Mouse (Mus musculus): ENCODE measurements around the gene Spag7. TPM values are rescaled to one million over a fixed set of nuclear protein-coding genes. Genes with fewer than 3 reads are reported as not detected.

The Spag7 gene
- polyA plus RNA-seq, 2 experiments, result 27.4 to 42.0 TPM

- Histone ChIP-seq H3K9ac (replicated peaks) (peak overlapping the region; percentile 81), H3K4me2 (ENCODE audit: low read depth) (peak overlapping the region; percentile 91), H3K4me3 (ENCODE audit: insufficient read depth in 1 of 2, low read depth in 2 of 2, low read length in 2 of 2) (peak overlapping the region; percentile 79 to 93), H3K27me3 (ENCODE audit: control insufficient read depth, insufficient read depth, low read length) (no peaks in the 10 kb centered on the region), H3K36me3 (replicated peaks; ENCODE audit: control insufficient read depth, insufficient read depth, low read depth) (peaks cover 6% of the 10 kb centered on the region), H3K4me1 (replicated peaks; ENCODE audit: control insufficient read depth in 2 of 2, insufficient read depth in 2 of 2, low read length in 1 of 2) (peaks cover 9 to 12% of the 10 kb centered on the region in 2 experiments), H3K27ac (peak overlapping the region; percentile 74), H3K9me3 (ENCODE audit: control insufficient read depth, low read length) (no peaks in the 10 kb centered on the region)
- 1% methylated on average over 31 of the region's 31 CpGs for WGBS (ENCODE audit: insufficient replicate concordance)
- TF ChIP-seq EP300 (IDR thresholded peaks at IDR 0.05; ENCODE audit: low read depth), result no peak
- peak; percentile 63 for TF ChIP-seq CTCF (IDR thresholded peaks at IDR 0.05; ENCODE audit: low read depth)
- DNase-seq (ENCODE audit: low read depth in 3 of 3, low spot score in 3 of 3) (peak; percentile 59 to 66 (median 63)), ATAC-seq (ENCODE audit: insufficient read depth) (no peak)
These were observed 548 bp upstream of the Spag7 start for GRCm38 (mm10) chr11:70669582-70670345.

- WGBS (ENCODE audit: insufficient replicate concordance), result under 1% methylated on average over 15 of the region's 15 CpGs
- Histone ChIP-seq H3K36me3 (replicated peaks; ENCODE audit: control insufficient read depth, insufficient read depth, low read depth) (peaks cover 12% of the 10 kb centered on the region), H3K27ac (peak overlapping the region; percentile 89), H3K4me2 (ENCODE audit: low read depth) (peak overlapping the region; percentile 91), H3K9me3 (ENCODE audit: control insufficient read depth, low read length) (no peaks in the 10 kb centered on the region), H3K27me3 (ENCODE audit: control insufficient read depth, insufficient read depth, low read length) (no peaks in the 10 kb centered on the region), H3K4me3 (ENCODE audit: insufficient read depth in 1 of 2, low read depth in 2 of 2, low read length in 2 of 2) (peak overlapping the region; percentile 79 to 93), H3K4me1 (replicated peaks; ENCODE audit: control insufficient read depth in 2 of 2, insufficient read depth in 2 of 2, low read length in 1 of 2) (peaks cover 9 to 12% of the 10 kb centered on the region in 2 experiments), H3K9ac (replicated peaks) (peak overlapping the region; percentile 81)
- ATAC-seq (ENCODE audit: insufficient read depth) (peak; percentile 67), DNase-seq (ENCODE audit: low read depth in 3 of 3, low spot score in 3 of 3) (no peak)
- TF ChIP-seq EP300 (IDR thresholded peaks at IDR 0.05; ENCODE audit: low read depth) (no peak), CTCF (IDR thresholded peaks at IDR 0.05; ENCODE audit: low read depth) (no peak)
These were observed 863 bp downstream of the Spag7 start for GRCm38 (mm10) chr11:70668335-70668770.

GRCm38 (mm10) chr11:70667271-70668150 lies 1.7 kb downstream of the Spag7 start:
- ATAC-seq (ENCODE audit: insufficient read depth) (no peak), DNase-seq (ENCODE audit: low read depth in 3 of 3, low spot score in 3 of 3) (no peak)
- Histone ChIP-seq H3K4me2 (ENCODE audit: low read depth) (peak overlapping the region; percentile 91), H3K4me1 (replicated peaks; ENCODE audit: control insufficient read depth in 2 of 2, insufficient read depth in 2 of 2, low read length in 1 of 2) (peaks cover 9 to 12% of the 10 kb centered on the region in 2 experiments), H3K4me3 (ENCODE audit: insufficient read depth in 1 of 2, low read depth in 2 of 2, low read length in 2 of 2) (peak overlapping the region; percentile 79 to 93), H3K36me3 (replicated peaks; ENCODE audit: control insufficient read depth, insufficient read depth, low read depth) (peaks cover 17% of the 10 kb centered on the region), H3K9me3 (ENCODE audit: control insufficient read depth, low read length) (no peaks in the 10 kb centered on the region), H3K9ac (replicated peaks) (peak overlapping the region; percentile 81), H3K27me3 (ENCODE audit: control insufficient read depth, insufficient read depth, low read length) (no peaks in the 10 kb centered on the region), H3K27ac (peak overlapping the region; percentile 89)
- TF ChIP-seq EP300 (IDR thresholded peaks at IDR 0.05; ENCODE audit: low read depth) (no peak), CTCF (IDR thresholded peaks at IDR 0.05; ENCODE audit: low read depth) (no peak)
- 62% methylated on average over 14 of the region's 14 CpGs for WGBS (ENCODE audit: insufficient replicate concordance)

GRCm38 (mm10) chr11:70666687-70667086 lies 2.5 kb downstream of the Spag7 start:
- peaks cover 9 to 12% of the 10 kb centered on the region in 2 experiments for H3K4me1 ChIP-seq (replicated peaks; ENCODE audit: control insufficient read depth in 2 of 2, insufficient read depth in 2 of 2, low read length in 1 of 2)
- TF ChIP-seq EP300 (IDR thresholded peaks at IDR 0.05; ENCODE audit: low read depth) (no peak), CTCF (IDR thresholded peaks at IDR 0.05; ENCODE audit: low read depth) (no peak)
- no peaks in the 10 kb centered on the region for H3K27me3 ChIP-seq (ENCODE audit: control insufficient read depth, insufficient read depth, low read length)
- no peak overlapping the region for H3K4me2 ChIP-seq (ENCODE audit: low read depth)
- no peak overlapping the region for H3K4me3 ChIP-seq (ENCODE audit: insufficient read depth in 1 of 2, low read depth in 2 of 2, low read length in 2 of 2)
- no peak overlapping the region for H3K9ac ChIP-seq (replicated peaks)
- 88% methylated on average over 8 of the region's 8 CpGs for WGBS (ENCODE audit: insufficient replicate concordance)
- no peak overlapping the region for H3K27ac ChIP-seq
- no peak for ATAC-seq (ENCODE audit: insufficient read depth)
- no peak for DNase-seq (ENCODE audit: low read depth in 3 of 3, low spot score in 3 of 3)
- no peaks in the 10 kb centered on the region for H3K9me3 ChIP-seq (ENCODE audit: control insufficient read depth, low read length)
- peaks cover 17% of the 10 kb centered on the region for H3K36me3 ChIP-seq (replicated peaks; ENCODE audit: control insufficient read depth, insufficient read depth, low read depth)

GRCm38 (mm10) chr11:70664741-70665140 lies 4.5 kb downstream of the Spag7 start:
- TF ChIP-seq EP300 (IDR thresholded peaks at IDR 0.05; ENCODE audit: low read depth), result no peak
- 0 out of 2 replicates have a peak, but pooled peaks have one; percentile 29 for TF ChIP-seq CTCF (IDR thresholded peaks at IDR 0.05; ENCODE audit: low read depth)

More at GRCm38 (mm10) chr11:70664741-70665140, 4.5 kb downstream of the Spag7 start:
- DNase-seq (ENCODE audit: low read depth in 3 of 3, low spot score in 3 of 3) (no peak), ATAC-seq (ENCODE audit: insufficient read depth) (no peak)
- WGBS (ENCODE audit: insufficient replicate concordance), result 82% methylated on average over 9 of the region's 9 CpGs
- H3K9me3 ChIP-seq (ENCODE audit: control insufficient read depth, low read length), result no peaks in the 10 kb centered on the region
- H3K27ac ChIP-seq, result no peak overlapping the region
- no peak overlapping the region for H3K9ac ChIP-seq (replicated peaks)
- no peaks in the 10 kb centered on the region for H3K27me3 ChIP-seq (ENCODE audit: control insufficient read depth, insufficient read depth, low read length)
- H3K4me1 ChIP-seq (replicated peaks; ENCODE audit: control insufficient read depth in 2 of 2, insufficient read depth in 2 of 2, low read length in 1 of 2), result peaks cover 9 to 10% of the 10 kb centered on the region in 2 experiments
- no peak overlapping the region for H3K4me3 ChIP-seq (ENCODE audit: insufficient read depth in 1 of 2, low read depth in 2 of 2, low read length in 2 of 2)
- peaks cover 17% of the 10 kb centered on the region for H3K36me3 ChIP-seq (replicated peaks; ENCODE audit: control insufficient read depth, insufficient read depth, low read depth)
- H3K4me2 ChIP-seq (ENCODE audit: low read depth), result no peak overlapping the region

Measured in liver, embryonic 14.5 days (tissue).